Mouse (Mus musculus) layer of hippocampus, adult 8-10 months (tissue): Measurements from ENCODE around the gene Idnk. TPM values are rescaled to one million over a fixed set of nuclear protein-coding genes. Genes with fewer than 3 reads are reported as not detected.

Source experiments
- DNase-seq, 2 experiments: peaks; one replicate each; pipeline ENCODE4 v3.0.0; 2022; ENCODE audit warnings: low spot score in 2 of 2
- total RNA-seq, 4 experiments: library from RNA; stranded (reverse); gene quantifications; 2 replicates each; pipeline ENCODE4 v1.2.4; 2022

Idnk gene
- total RNA-seq, 4 experiments from 2014 or later = 29.5 to 39.2 (median 33.4) TPM

- peak in 1 of 2 experiments; percentile 14 for DNase-seq
These were observed 34.7 kb downstream of the Idnk start for GRCm38 (mm10) chr13:58192146-58192545.

GRCm38 (mm10) chr13:58193221-58193620 is 35.8 kb downstream of the Idnk start:
- no peak for DNase-seq

- no peak for DNase-seq
These were observed 37.5 kb downstream of the Idnk start for GRCm38 (mm10) chr13:58194908-58195307.

GRCm38 (mm10) chr13:58197211-58197610 is 39.8 kb downstream of the Idnk start:
- no peak for DNase-seq

GRCm38 (mm10) chr13:58197981-58198640 is 40.7 kb downstream of the Idnk start:
- DNase-seq = no peak

- DNase-seq = no peak
These were observed 43.9 kb downstream of the Idnk start for GRCm38 (mm10) chr13:58201343-58201742.

- DNase-seq = no peak
These were observed 44.5 kb downstream of the Idnk start for GRCm38 (mm10) chr13:58201908-58202307.

GRCm38 (mm10) chr13:58202903-58203302 is 45.5 kb downstream of the Idnk start:
- no peak for DNase-seq

GRCm38 (mm10) chr13:58204202-58204601 is 46.8 kb downstream of the Idnk start:
- no peak for DNase-seq

- no peak for DNase-seq
These were observed 47.5 kb downstream of the Idnk start for GRCm38 (mm10) chr13:58204986-58205385.

GRCm38 (mm10) chr13:58206084-58206483 is 48.6 kb downstream of the Idnk start:
- no peak for DNase-seq

- DNase-seq = no peak
These were observed 53.0 kb downstream of the Idnk start for GRCm38 (mm10) chr13:58210441-58210840.

- DNase-seq = no peak
These were observed 55.1 kb downstream of the Idnk start for GRCm38 (mm10) chr13:58212530-58212929.

GRCm38 (mm10) chr13:58213801-58214200 is 56.4 kb downstream of the Idnk start:
- no peak for DNase-seq

Other genes with a start within 250 kb of the Idnk start
- gene Spock1, start 249.3 kb upstream of the Idnk start, total RNA-seq = 100 to 1,000 TPM; 180 to 224 (median 201) TPM
- gene Klhl3, start 44.1 kb upstream of the Idnk start, total RNA-seq = 10 to 100 TPM; 33.8 to 50.3 (median 42.2) TPM
- gene Hnrnpa0, start 29.1 kb upstream of the Idnk start, total RNA-seq = 100 to 1,000 TPM in 2 of 4 experiments, 10 to 100 TPM in 2; 91.1 to 119 (median 106) TPM
- 100 to 1,000 TPM; 139 to 165 (median 152) TPM for gene Ubqln1, start 58.0 kb downstream of the Idnk start, total RNA-seq
- gene Gkap1, start 118.0 kb downstream of the Idnk start, total RNA-seq = 10 to 100 TPM; 17.6 to 22.4 (median 19.1) TPM
- 1 to 10 TPM; 2.9 to 4.5 (median 4.1) TPM for gene Kif27, start 201.5 kb downstream of the Idnk start, total RNA-seq
- 1 to 10 TPM; 6.8 to 9.5 (median 7.6) TPM for gene 2210016F16Rik, start 227.6 kb downstream of the Idnk start, total RNA-seq
- 10 to 100 TPM; 17.0 to 20.7 (median 18.1) TPM for gene Rmi1, start 244.6 kb downstream of the Idnk start, total RNA-seq
- 100 to 1,000 TPM; 676 to 762 (median 708) TPM for gene Hnrnpk, start 245.7 kb downstream of the Idnk start, total RNA-seq